Mouse (Mus musculus) olfactory bulb, adult 2 months (tissue): ENCODE measurements around the gene Ubash3b. TPM values are rescaled to one million over a fixed set of nuclear protein-coding genes. Genes with fewer than 3 reads are reported as not detected.
A peak's percentile ranks its signal among the peaks of the same experiment; 100 is the strongest.

Experiments used
- H3K27ac ChIP-seq: fragments of 200-500 bp; 2 replicates; pipeline ENCODE4 v1.5.1; 2012; ENCODE audit warnings: low read depth, low read length; ENCODE audit not compliant: insufficient read depth
- H3K4me1 ChIP-seq: fragments of 200-500 bp; 2 replicates; pipeline ENCODE4 v1.6.1; 2012; ENCODE audit warnings: low read length; ENCODE audit not compliant: control insufficient read depth, insufficient read depth
- H3K4me3 ChIP-seq: fragments of 200-500 bp; 2 replicates; pipeline ENCODE4 v1.5.1; 2012; ENCODE audit warnings: mild to moderate bottlenecking, low read depth, low read length, moderate library complexity; ENCODE audit not compliant: insufficient read depth
- CTCF ChIP-seq: fragments of 200-500 bp; IDR thresholded peaks from 2 replicates; pipeline ENCODE4 v1.5.1; 2012; ENCODE audit warnings: low read depth, mild to moderate bottlenecking, low read length, moderate library complexity; ENCODE audit not compliant: insufficient read depth
- POLR2A ChIP-seq: fragments of 200-500 bp; IDR thresholded peaks from 2 replicates; pipeline ENCODE4 v1.6.1; 2012; ENCODE audit warnings: mild to moderate bottlenecking, low read depth, low read length, moderate library complexity; ENCODE audit not compliant: insufficient read depth
- WGBS: fragments of 180-500 bp; shearing (Covaris S2); methylation state at CpG from one replicate; pipeline ENCODE4 v1.1.7; 2018; 5-methylcytosine and 5-hydroxymethylcytosine counted together
- polyA plus RNA-seq: library from polyadenylated mRNA; stranded (reverse); fragments of >200 nt; gene quantifications from 2 replicates; pipeline ENCODE4 v1.2.4, GENCODE M21; 2012; ENCODE audit warnings: low replicate concordance; ENCODE audit not compliant: missing spikeins, insufficient read depth, insufficient read length

Ubash3b gene
- polyA plus RNA-seq, 1 experiment = not detected

DNA sequence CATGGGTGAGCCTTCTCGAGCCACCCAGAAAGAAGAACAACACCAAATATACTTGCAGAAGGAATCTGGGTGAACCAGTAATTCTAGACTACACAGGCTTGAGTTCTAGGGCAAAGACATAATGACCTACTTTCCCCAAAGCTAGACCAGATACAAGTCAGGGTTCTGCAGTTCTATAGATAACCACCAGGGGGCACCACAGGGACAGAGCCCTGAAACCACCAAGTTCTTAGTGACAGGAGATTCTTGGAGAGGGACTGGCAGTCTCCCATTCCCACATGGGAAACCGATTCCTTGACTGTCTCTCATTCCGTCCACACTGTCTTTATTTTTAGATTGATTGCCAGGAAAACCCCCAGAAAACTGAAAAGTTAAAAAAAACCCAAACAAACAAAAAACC lies 116.9 kb downstream of the Ubash3b start:
- H3K4me3 ChIP-seq = no peak overlapping the region
- TF ChIP-seq POLR2A (no peak), CTCF (0 out of 2 replicates have a peak, but pooled peaks have one; percentile 13)
- H3K27ac ChIP-seq = no peak overlapping the region
- H3K4me1 ChIP-seq = peaks cover 10% of the 10 kb centered on the region
- 9% methylated on average over 3 of the region's 3 CpGs for WGBS

DNA sequence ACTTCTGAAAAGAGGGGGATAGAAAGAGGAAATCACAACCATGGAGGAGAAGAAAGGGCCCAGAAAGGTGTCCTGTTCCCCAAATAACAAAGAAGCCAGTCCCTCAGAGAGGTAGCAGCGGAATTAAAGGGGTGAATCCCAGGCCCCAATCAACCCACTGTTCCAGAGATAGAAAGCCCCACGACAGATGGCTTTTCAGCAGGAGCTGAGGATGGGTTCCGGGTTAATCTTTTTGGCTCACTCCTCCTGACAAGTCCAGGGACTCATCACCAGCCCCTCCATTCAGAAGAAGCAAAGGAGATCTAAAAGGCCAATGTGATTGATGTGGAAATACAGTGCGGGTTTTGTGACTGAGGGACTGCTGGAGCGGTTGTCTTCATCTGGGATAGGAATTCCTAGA lies 117.9 kb downstream of the Ubash3b start:
- TF ChIP-seq CTCF (no peak), POLR2A (no peak)
- Histone ChIP-seq H3K4me1 (peaks cover 5% of the 10 kb centered on the region), H3K4me3 (no peak overlapping the region), H3K27ac (no peak overlapping the region)
- 88% methylated on average over 5 of the region's 5 CpGs for WGBS

DNA sequence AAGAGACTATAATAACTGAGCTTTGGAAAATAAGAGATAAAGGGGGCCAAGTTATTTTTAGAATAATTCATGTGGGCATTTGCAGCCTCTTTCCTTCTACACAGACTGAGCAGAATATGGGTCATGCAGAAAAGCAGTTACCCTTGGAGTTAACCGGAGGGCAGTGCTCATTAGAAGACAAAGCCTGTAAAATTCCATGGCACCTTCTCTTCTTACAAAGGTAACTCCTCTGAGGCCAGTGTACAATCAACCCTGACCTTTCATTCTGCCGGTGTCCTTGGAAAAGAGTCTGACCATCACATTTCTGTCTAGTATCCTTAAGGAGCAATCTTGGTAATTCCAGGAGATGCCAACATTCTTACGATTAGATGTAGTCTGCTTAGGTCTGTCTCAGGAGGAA lies 120.1 kb downstream of the Ubash3b start:
- no peak overlapping the region for H3K4me3 ChIP-seq
- no peaks in the 10 kb centered on the region; the same call in 1 of the 2 replicates for H3K4me1 ChIP-seq
- whole genome bisulfite sequencing = 74% methylated on average over 3 of the region's 3 CpGs
- H3K27ac ChIP-seq = peak overlapping the region; percentile 42
- TF ChIP-seq CTCF (no peak), POLR2A (no peak)

- H3K4me3 ChIP-seq = no peak overlapping the region
- no peak overlapping the region for H3K27ac ChIP-seq
- TF ChIP-seq POLR2A = no peak
- no peak for TF ChIP-seq CTCF
- 58% methylated on average over 9 of the region's 9 CpGs for WGBS
- H3K4me1 ChIP-seq = peaks cover 6% of the 10 kb centered on the region
Observed at GRCm38 (mm10) chr9:41038150-41038664, 123.3 kb downstream of the Ubash3b start.

DNA sequence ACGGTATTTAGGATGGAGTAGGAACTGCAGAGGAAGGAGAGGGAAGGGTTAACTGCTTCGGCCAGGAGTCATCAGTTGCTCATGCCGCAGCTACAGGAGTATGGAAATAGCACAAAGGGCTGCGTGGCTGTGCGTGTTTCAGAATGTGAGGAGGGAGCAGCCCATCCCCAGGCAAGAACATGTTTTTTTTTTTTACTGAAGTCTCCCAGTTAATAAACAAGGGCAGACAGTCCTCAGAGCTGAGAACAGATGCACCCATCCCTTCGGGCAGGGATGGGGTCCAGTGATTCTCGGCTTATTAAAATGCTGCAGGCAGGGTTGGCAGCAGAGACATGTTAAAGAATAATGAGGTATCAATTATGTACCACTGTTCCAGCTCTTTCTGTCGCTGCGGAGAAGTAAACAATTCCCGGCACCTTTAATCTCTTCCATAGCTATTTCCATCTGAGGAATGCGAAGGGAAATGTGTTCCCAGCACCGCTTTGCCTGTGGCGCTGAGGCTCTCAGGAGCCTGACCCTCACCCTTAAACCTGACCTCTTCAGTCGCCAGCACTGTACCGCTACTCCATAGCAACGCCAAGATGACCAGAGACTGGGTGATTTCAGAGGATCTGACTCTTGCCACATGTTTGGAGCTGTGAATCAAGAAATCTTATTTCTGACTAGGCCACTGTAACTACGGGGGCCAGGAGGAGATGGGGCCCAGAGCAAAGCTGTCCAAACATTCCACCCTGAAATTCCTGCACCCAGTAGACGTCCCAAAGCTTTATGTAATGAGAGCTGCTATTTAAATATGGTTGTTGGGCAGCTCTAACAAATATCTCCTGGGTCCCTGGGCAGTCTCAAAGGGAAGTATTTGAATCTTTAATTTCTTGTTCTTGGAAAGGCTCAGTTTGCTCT lies 129.7 kb downstream of the Ubash3b start:
- 34% methylated on average over 18 of the region's 18 CpGs for WGBS

GRCm38 (mm10) chr9:41029827-41030226 lies 131.7 kb downstream of the Ubash3b start:
- Histone ChIP-seq H3K4me3 (no peak overlapping the region), H3K27ac (no peak overlapping the region), H3K4me1 (peaks cover 15% of the 10 kb centered on the region)
- WGBS = 82% methylated on average over 6 of the region's 6 CpGs
- TF ChIP-seq POLR2A (no peak), CTCF (no peak)

More for the DNA sequence above, 129.7 kb downstream of the Ubash3b start:
- TF ChIP-seq POLR2A = no peak
- TF ChIP-seq CTCF = no peak
- Histone ChIP-seq H3K4me3 (no peak overlapping the region), H3K27ac (peak overlapping the region; percentile 36), H3K4me1 (peaks cover 15% of the 10 kb centered on the region)

- Histone ChIP-seq H3K27ac (no peak overlapping the region), H3K4me3 (no peak overlapping the region), H3K4me1 (peaks cover 9% of the 10 kb centered on the region)
- WGBS = 39% methylated on average over 5 of the region's 5 CpGs
- TF ChIP-seq CTCF (no peak), POLR2A (no peak)
Observed at GRCm38 (mm10) chr9:41028470-41028869, 133.0 kb downstream of the Ubash3b start.

GRCm38 (mm10) chr9:41021690-41022089 lies 139.8 kb downstream of the Ubash3b start:
- 80% methylated on average over 3 of the region's 3 CpGs for WGBS
- TF ChIP-seq POLR2A (no peak), CTCF (no peak)
- Histone ChIP-seq H3K4me1 (no peaks in the 10 kb centered on the region), H3K27ac (no peak overlapping the region), H3K4me3 (no peak overlapping the region)

- Histone ChIP-seq H3K4me1 (no peaks in the 10 kb centered on the region), H3K27ac (peak overlapping the region; percentile 20; the same call in 1 of the 2 replicates), H3K4me3 (no peak overlapping the region)
- WGBS = 33% methylated on average over 3 of the region's 3 CpGs
- TF ChIP-seq POLR2A = no peak
- TF ChIP-seq CTCF = no peak
Observed at GRCm38 (mm10) chr9:41020486-41020885, 141.0 kb downstream of the Ubash3b start.
